Mouse (Mus musculus): ENCODE data around the gene Dis3l. TPM values are rescaled to one million over a fixed set of nuclear protein-coding genes. Genes with fewer than 3 reads are reported as not detected.
A peak's percentile ranks its signal among the peaks of the same experiment; 100 is the strongest.

The Dis3l gene
- total and polyA plus RNA-seq, 2 experiments from 2014 or later = 18.1 to 18.5 TPM

GRCm38 (mm10) chr9:64339361-64339760, 1.7 kb downstream of the Dis3l start:
- Histone ChIP-seq H3K9ac (replicated peaks; ENCODE audit: low read length, poor library complexity, severe bottlenecking) (no peak overlapping the region), H3K4me3 (ENCODE audit: low read depth, low read length) (no peak overlapping the region)
- ATAC-seq (ENCODE audit: low FRiP score) = no peak

GRCm38 (mm10) chr9:64335825-64336224, 5.3 kb downstream of the Dis3l start:
- H3K27me3 ChIP-seq (ENCODE audit: insufficient read depth, low read length) = no peaks in the 10 kb centered on the region
- TF ChIP-seq CTCF (IDR thresholded peaks at IDR 0.05) = no peak
- WGBS = 87% methylated on average over 6 of the region's 6 CpGs
- H3K9me3 ChIP-seq (ENCODE audit: low read length) = no peaks in the 10 kb centered on the region
- no peak overlapping the region for H3K4me2 ChIP-seq (ENCODE audit: low read depth, low read length, poor library complexity, severe bottlenecking)
- H3K27ac ChIP-seq (ENCODE audit: low read depth, low read length) = no peak overlapping the region
- H3K9ac ChIP-seq (replicated peaks; ENCODE audit: low read length, poor library complexity, severe bottlenecking) = no peak overlapping the region
- peaks cover 12% of the 10 kb centered on the region for H3K36me3 ChIP-seq (ENCODE audit: insufficient read depth, low read length)
- ATAC-seq (ENCODE audit: low FRiP score) (no peak), DNase-seq (ENCODE audit: low spot score) (no peak)
- no peaks in the 10 kb centered on the region for H3K4me1 ChIP-seq (ENCODE audit: insufficient read depth, low read length)
- H3K4me3 ChIP-seq (ENCODE audit: low read depth, low read length) = no peak overlapping the region

More at GRCm38 (mm10) chr9:64339361-64339760, 1.7 kb downstream of the Dis3l start:
- DNase-seq (ENCODE audit: low spot score) = no peak
- Histone ChIP-seq H3K4me2 (ENCODE audit: low read depth, low read length, poor library complexity, severe bottlenecking) (peak overlapping the region; percentile 82; the same call in 1 of the 2 replicates), H3K36me3 (ENCODE audit: insufficient read depth, low read length) (peaks cover 12% of the 10 kb centered on the region), H3K27ac (ENCODE audit: low read depth, low read length) (no peak overlapping the region), H3K27me3 (ENCODE audit: insufficient read depth, low read length) (no peaks in the 10 kb centered on the region), H3K9me3 (ENCODE audit: low read length) (no peaks in the 10 kb centered on the region), H3K4me1 (ENCODE audit: insufficient read depth, low read length) (no peaks in the 10 kb centered on the region)
- 16% methylated on average over 8 of the region's 8 CpGs for WGBS
- TF ChIP-seq CTCF (IDR thresholded peaks at IDR 0.05) = no peak

- Histone ChIP-seq H3K4me3 (ENCODE audit: low read depth, low read length) (no peak overlapping the region), H3K9me3 (ENCODE audit: low read length) (no peaks in the 10 kb centered on the region), H3K27ac (ENCODE audit: low read depth, low read length) (no peak overlapping the region), H3K9ac (replicated peaks; ENCODE audit: low read length, poor library complexity, severe bottlenecking) (no peak overlapping the region), H3K4me1 (ENCODE audit: insufficient read depth, low read length) (no peaks in the 10 kb centered on the region), H3K4me2 (ENCODE audit: low read depth, low read length, poor library complexity, severe bottlenecking) (no peak overlapping the region), H3K36me3 (ENCODE audit: insufficient read depth, low read length) (peaks cover 43% of the 10 kb centered on the region), H3K27me3 (ENCODE audit: insufficient read depth, low read length) (no peaks in the 10 kb centered on the region)
- DNase-seq (ENCODE audit: low spot score) (no peak), ATAC-seq (ENCODE audit: low FRiP score) (no peak)
- WGBS = 93% methylated on average over 7 of the region's 7 CpGs
- TF ChIP-seq CTCF (IDR thresholded peaks at IDR 0.05) = no peak
Measured at GRCm38 (mm10) chr9:64323976-64324375, 17.1 kb downstream of the Dis3l start.

GRCm38 (mm10) chr9:64316986-64317385, 24.1 kb downstream of the Dis3l start:
- DNase-seq (ENCODE audit: low spot score) (no peak), ATAC-seq (ENCODE audit: low FRiP score) (no peak)
- 95% methylated on average over 5 of the region's 5 CpGs for WGBS
- Histone ChIP-seq H3K27me3 (ENCODE audit: insufficient read depth, low read length) (no peaks in the 10 kb centered on the region), H3K9ac (replicated peaks; ENCODE audit: low read length, poor library complexity, severe bottlenecking) (no peak overlapping the region), H3K4me3 (ENCODE audit: low read depth, low read length) (no peak overlapping the region), H3K4me2 (ENCODE audit: low read depth, low read length, poor library complexity, severe bottlenecking) (no peak overlapping the region), H3K4me1 (ENCODE audit: insufficient read depth, low read length) (no peaks in the 10 kb centered on the region), H3K27ac (ENCODE audit: low read depth, low read length) (no peak overlapping the region), H3K36me3 (ENCODE audit: insufficient read depth, low read length) (peaks cover 44% of the 10 kb centered on the region), H3K9me3 (ENCODE audit: low read length) (no peaks in the 10 kb centered on the region)
- TF ChIP-seq CTCF (IDR thresholded peaks at IDR 0.05) = no peak

GRCm38 (mm10) chr9:64314696-64315095, 26.4 kb downstream of the Dis3l start:
- H3K4me2 ChIP-seq (ENCODE audit: low read depth, low read length, poor library complexity, severe bottlenecking) = no peak overlapping the region
- H3K9me3 ChIP-seq (ENCODE audit: low read length) = no peaks in the 10 kb centered on the region
- TF ChIP-seq CTCF (IDR thresholded peaks at IDR 0.05) = no peak
- H3K9ac ChIP-seq (replicated peaks; ENCODE audit: low read length, poor library complexity, severe bottlenecking) = no peak overlapping the region
- 96% methylated on average over 6 of the region's 6 CpGs for WGBS
- ATAC-seq (ENCODE audit: low FRiP score) (no peak), DNase-seq (ENCODE audit: low spot score) (no peak)
- H3K4me3 ChIP-seq (ENCODE audit: low read depth, low read length) = no peak overlapping the region
- no peaks in the 10 kb centered on the region for H3K27me3 ChIP-seq (ENCODE audit: insufficient read depth, low read length)
- no peaks in the 10 kb centered on the region for H3K4me1 ChIP-seq (ENCODE audit: insufficient read depth, low read length)
- peaks cover 29% of the 10 kb centered on the region for H3K36me3 ChIP-seq (ENCODE audit: insufficient read depth, low read length)
- H3K27ac ChIP-seq (ENCODE audit: low read depth, low read length) = no peak overlapping the region

GRCm38 (mm10) chr9:64312128-64312527, 29.0 kb downstream of the Dis3l start:
- TF ChIP-seq CTCF (IDR thresholded peaks at IDR 0.05) = peak; percentile 43
- DNase-seq (ENCODE audit: low spot score) = no peak
- ATAC-seq (ENCODE audit: low FRiP score) = no peak
- no peak overlapping the region for H3K9ac ChIP-seq (replicated peaks; ENCODE audit: low read length, poor library complexity, severe bottlenecking)
- no peak overlapping the region for H3K27ac ChIP-seq (ENCODE audit: low read depth, low read length)
- no peak overlapping the region for H3K4me2 ChIP-seq (ENCODE audit: low read depth, low read length, poor library complexity, severe bottlenecking)
- H3K36me3 ChIP-seq (ENCODE audit: insufficient read depth, low read length) = peaks cover 24% of the 10 kb centered on the region
- 36% methylated on average over 1 of the region's 1 CpGs for WGBS
- no peaks in the 10 kb centered on the region for H3K4me1 ChIP-seq (ENCODE audit: insufficient read depth, low read length)
- H3K4me3 ChIP-seq (ENCODE audit: low read depth, low read length) = no peak overlapping the region
- H3K27me3 ChIP-seq (ENCODE audit: insufficient read depth, low read length) = no peaks in the 10 kb centered on the region
- H3K9me3 ChIP-seq (ENCODE audit: low read length) = no peaks in the 10 kb centered on the region
